ENCODE assay signal across 21 mouse cellular contexts in the genomic region with DNA sequence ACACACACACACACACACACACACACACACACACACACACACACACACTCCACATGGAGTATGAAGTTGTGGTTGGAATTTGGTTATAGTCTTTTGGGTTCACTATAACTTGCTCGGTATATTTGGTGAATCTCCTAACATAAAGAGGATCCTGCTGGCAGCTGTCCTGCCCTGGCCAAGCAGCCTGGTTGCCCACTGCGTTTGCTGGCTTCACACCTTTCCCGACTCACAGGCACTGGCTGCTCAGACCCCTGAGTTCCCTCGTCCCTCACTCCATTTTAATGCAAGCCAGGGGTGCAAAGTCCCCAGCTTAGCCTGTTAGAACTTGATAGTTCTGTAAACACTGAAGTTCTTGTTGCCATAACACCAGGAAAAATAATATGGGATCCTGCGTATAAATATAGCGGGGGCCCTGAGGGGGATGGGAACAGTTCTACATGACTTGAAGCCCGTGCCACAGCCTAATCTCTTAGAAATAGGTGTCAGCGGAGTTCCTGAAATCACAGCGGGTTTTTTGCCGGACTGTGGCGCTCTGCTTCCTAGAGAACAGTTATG.
A peak's percentile ranks its signal among the peaks of the same experiment; 100 is the strongest.
DNase-seq lines count a peak whose midpoint lies in the region; ATAC-seq and TF ChIP-seq lines count a peak whose summit lies in the region.
"Had no signal": no experiment of that assay in that cellular context is flagged by ENCODE, and none has a peak within 500 bp of the region (broad histone marks: within the 10 kb centered on the region; RNA-seq: fewer than 3 reads in every experiment).

No protein-coding gene starts in this region.

- no peaks in the 10 kb centered on the region for H3K27me3 ChIP-seq in heart, postnatal 0 days (ENCODE audit: control insufficient read depth, insufficient read depth, low read length)
- H3K27me3 ChIP-seq in embryonic facial prominence, embryonic 14.5 days (replicated peaks; ENCODE audit: control insufficient read depth, insufficient read depth, low read length), result no peaks in the 10 kb centered on the region
- H3K27me3 ChIP-seq in limb, embryonic 11.5 days (ENCODE audit: control insufficient read depth, insufficient read depth, low read length), result no peaks in the 10 kb centered on the region
- no peaks in the 10 kb centered on the region for H3K27me3 ChIP-seq in stomach, embryonic 16.5 days (ENCODE audit: control insufficient read depth, insufficient read depth, low read length)
- H3K27me3 ChIP-seq: forebrain, embryonic 15.5 days; hindbrain, embryonic 15.5 days; Patski had no signal

- H3K4me2 ChIP-seq in heart, postnatal 0 days (ENCODE audit: low read depth, low read length), result no peak overlapping the region
- H3K4me2 ChIP-seq in embryonic facial prominence, embryonic 14.5 days (ENCODE audit: low read depth, low read length), result no peak overlapping the region
- H3K4me2 ChIP-seq in limb, embryonic 11.5 days (ENCODE audit: low read depth, severe bottlenecking), result no peak overlapping the region
- H3K4me2 ChIP-seq in stomach, embryonic 16.5 days (ENCODE audit: low read depth, low read length), result 0 out of 2 replicates have a peak overlapping the region, but pooled peaks have one; percentile 3
- H3K4me2 ChIP-seq: forebrain, embryonic 15.5 days; hindbrain, embryonic 15.5 days; midbrain, embryonic 12.5 days had no signal

- WGBS in heart, postnatal 0 days, result 62% methylated on average over 11 of the region's 11 CpGs
- WGBS in embryonic facial prominence, embryonic 14.5 days, result 42% methylated on average over 11 of the region's 11 CpGs
- 56% methylated on average over 11 of the region's 11 CpGs for WGBS in limb, embryonic 11.5 days
- WGBS in stomach, embryonic 16.5 days, result 46% methylated on average over 11 of the region's 11 CpGs

- H3K9me3 ChIP-seq in heart, postnatal 0 days (replicated peaks; ENCODE audit: control insufficient read depth, low read length), result no peaks in the 10 kb centered on the region
- H3K9me3 ChIP-seq in embryonic facial prominence, embryonic 14.5 days (ENCODE audit: control insufficient read depth, low read length), result no peaks in the 10 kb centered on the region
- no peaks in the 10 kb centered on the region for H3K9me3 ChIP-seq in limb, embryonic 11.5 days (ENCODE audit: control insufficient read depth, low read length)
- no peaks in the 10 kb centered on the region for H3K9me3 ChIP-seq in stomach, embryonic 16.5 days (replicated peaks; ENCODE audit: control insufficient read depth, low read length)
- H3K9me3 ChIP-seq: forebrain, embryonic 15.5 days; hindbrain, embryonic 15.5 days; midbrain, embryonic 12.5 days had no signal

- DNase-seq in heart, postnatal 0 days (ENCODE audit: low spot score), result peak; percentile 18
- DNase-seq in heart, adult 8-10 months (ENCODE audit: low spot score), result no peak
- DNase-seq in embryonic facial prominence, embryonic 14.5 days (ENCODE audit: low spot score), result peak; percentile 72
- DNase-seq in limb, embryonic 11.5 days (ENCODE audit: low spot score), result peak; percentile 38
- no peak for DNase-seq in Muller cell, postnatal 12 days (ENCODE audit: inconsistent ontology term)
- DNase-seq in kidney, adult 18-20 months, result no peak
- no peak for DNase-seq in urinary bladder, postnatal 10 days (ENCODE audit: low spot score)
- DNase-seq: adrenal gland, postnatal 25 days; cerebellum, adult 2 months; heart, adult 2 months; kidney, adult 9 months; layer of hippocampus, postnatal 36 days; right cerebral cortex, postnatal 14 days; thymus, adult 18-20 months had no signal

- peaks cover 19% of the 10 kb centered on the region for H3K4me1 ChIP-seq in heart, postnatal 0 days (ENCODE audit: control insufficient read depth, insufficient read depth)
- H3K4me1 ChIP-seq in embryonic facial prominence, embryonic 14.5 days (ENCODE audit: control insufficient read depth, insufficient read depth, low read length), result peaks cover 34% of the 10 kb centered on the region
- H3K4me1 ChIP-seq in limb, embryonic 11.5 days (ENCODE audit: control insufficient read depth, insufficient read depth, low read length), result peaks cover 15% of the 10 kb centered on the region
- H3K4me1 ChIP-seq in stomach, embryonic 16.5 days (ENCODE audit: control insufficient read depth, insufficient read depth, low read length), result peaks cover 11% of the 10 kb centered on the region
- H3K4me1 ChIP-seq: forebrain, embryonic 15.5 days; hindbrain, embryonic 15.5 days; midbrain, embryonic 12.5 days had no signal

- H3K27ac ChIP-seq in heart, postnatal 0 days (ENCODE audit: low read depth), result no peak overlapping the region
- peak overlapping the region; percentile 73 for H3K27ac ChIP-seq in embryonic facial prominence, embryonic 14.5 days (replicated peaks; ENCODE audit: low read depth, low read length)
- H3K27ac ChIP-seq in limb, embryonic 11.5 days (replicated peaks; ENCODE audit: low read depth, low read length), result no peak overlapping the region
- no peak overlapping the region for H3K27ac ChIP-seq in stomach, embryonic 16.5 days (ENCODE audit: low read length)
- H3K27ac ChIP-seq: forebrain, embryonic 15.5 days; heart, adult 2 months; hindbrain, embryonic 15.5 days; macrophage; midbrain, embryonic 12.5 days had no signal

- no peak for TF ChIP-seq EP300 in heart, postnatal 0 days (IDR thresholded peaks at IDR 0.05; ENCODE audit: low read depth)

- no peak overlapping the region for H3K9ac ChIP-seq in heart, postnatal 0 days (replicated peaks; ENCODE audit: low read depth, low read length)
- no peak overlapping the region for H3K9ac ChIP-seq in embryonic facial prominence, embryonic 14.5 days (ENCODE audit: low read depth, low read length)
- no peak overlapping the region for H3K9ac ChIP-seq in limb, embryonic 11.5 days (ENCODE audit: low read length)
- H3K9ac ChIP-seq in stomach, embryonic 16.5 days (ENCODE audit: low read length), result no peak overlapping the region
- H3K9ac ChIP-seq: forebrain, embryonic 15.5 days; hindbrain, embryonic 15.5 days; midbrain, embryonic 12.5 days had no signal

- ATAC-seq in heart, postnatal 0 days (ENCODE audit: insufficient read depth, low read depth), result peak; percentile 39; the same call in 1 of the 2 replicates
- ATAC-seq in embryonic facial prominence, embryonic 14.5 days (ENCODE audit: low read depth), result peak; percentile 42; the same call in 1 of the 2 replicates
- ATAC-seq in limb, embryonic 11.5 days (ENCODE audit: insufficient number of reproducible peaks, low FRiP score, low TSS enrichment, low read depth), result 0 out of 2 replicates have a peak, but pooled peaks have one; percentile 12
- ATAC-seq in stomach, embryonic 16.5 days (ENCODE audit: insufficient read depth, low FRiP score), result peak; percentile 73; the same call in 1 of the 2 replicates
- ATAC-seq: activated CD4-positive, CD25-positive, alpha-beta regulatory T cell, adult 4 months; forebrain, embryonic 15.5 days; Patski had no signal

- TF ChIP-seq CTCF in heart, postnatal 0 days (IDR thresholded peaks at IDR 0.05; ENCODE audit: low read depth), result no peak

- no peak overlapping the region for H3K4me3 ChIP-seq in heart, postnatal 0 days (ENCODE audit: low read depth, low read length)
- H3K4me3 ChIP-seq in embryonic facial prominence, embryonic 14.5 days (ENCODE audit: low read depth, low read length), result no peak overlapping the region
- H3K4me3 ChIP-seq in limb, embryonic 11.5 days (ENCODE audit: low read depth, low read length), result no peak overlapping the region
- no peak overlapping the region for H3K4me3 ChIP-seq in stomach, embryonic 16.5 days (replicated peaks; ENCODE audit: low read length)
- H3K4me3 ChIP-seq: forebrain, embryonic 15.5 days; heart, adult 2 months; hindbrain, embryonic 15.5 days; midbrain, embryonic 12.5 days had no signal

- H3K36me3 ChIP-seq in heart, postnatal 0 days (replicated peaks; ENCODE audit: control insufficient read depth, insufficient read depth, low read length), result no peaks in the 10 kb centered on the region
- H3K36me3 ChIP-seq in embryonic facial prominence, embryonic 14.5 days (ENCODE audit: control insufficient read depth, insufficient read depth, low read length), result no peaks in the 10 kb centered on the region
- no peaks in the 10 kb centered on the region for H3K36me3 ChIP-seq in limb, embryonic 11.5 days (ENCODE audit: control insufficient read depth, insufficient read depth, low read length)
- no peaks in the 10 kb centered on the region for H3K36me3 ChIP-seq in stomach, embryonic 16.5 days (ENCODE audit: control insufficient read depth, insufficient read depth, low read length)
- H3K36me3 ChIP-seq: forebrain, embryonic 15.5 days; hindbrain, embryonic 15.5 days; midbrain, embryonic 12.5 days had no signal

Comparison
In these comparisons a context has a peak if more than half of its experiments do, and no peak if none do; other contexts are left out.
1. DNase-seq: peak in heart, postnatal 0 days (single experiment), embryonic facial prominence, embryonic 14.5 days (single experiment) and limb, embryonic 11.5 days (single experiment); none in heart, adult 8-10 months (single experiment), Muller cell, postnatal 12 days (single experiment), kidney, adult 18-20 months (single experiment) and urinary bladder, postnatal 10 days (single experiment).
2. ATAC-seq: peak in every context shown above with its lines; median percentile 73 in stomach, embryonic 16.5 days; 42 in embryonic facial prominence, embryonic 14.5 days; 39 in heart, postnatal 0 days; 12 in limb, embryonic 11.5 days.